Mouse (Mus musculus) bone marrow macrophage, adult 2 months (primary cell): Measurements from ENCODE around the gene Gucy2c.

Source experiments
- CTCF ChIP-seq: IDR thresholded peaks from 2 replicates; pipeline ENCODE4 v1.5.1; 2012; ENCODE audit warnings: low read depth, mild to moderate bottlenecking, low read length, moderate library complexity
- POLR2A ChIP-seq: IDR thresholded peaks from 2 replicates; pipeline ENCODE4 v1.6.1; 2012; ENCODE audit warnings: mild to moderate bottlenecking, low read depth, low read length, borderline replicate concordance

- TF ChIP-seq POLR2A (no peak), CTCF (no peak)
These were observed 73.0 kb downstream of the Gucy2c start for GRCm38 (mm10) chr6:136708597-136708996.
